Mouse (Mus musculus) hindbrain, embryonic 11.5 days (tissue): ENCODE results near the gene Eef1g. TPM values are rescaled to one million over a fixed set of nuclear protein-coding genes. Genes with fewer than 3 reads are reported as not detected.
A peak's percentile ranks its signal among the peaks of the same experiment; 100 is the strongest.

ENCODE experiments used
- ATAC-seq: fragments of 200-750 bp; cut with Nextera tagmentation; 2 replicates; pipeline ENCODE4 v1.8.0; 2017; ENCODE audit warnings: mild to moderate bottlenecking, moderate TSS enrichment, moderate library complexity; ENCODE audit not compliant: low FRiP score
- DNase-seq: peaks from one replicate; pipeline ENCODE4 v3.0.0-alpha.2; 2015; ENCODE audit warnings: low spot score
- H3K27ac ChIP-seq: fragments of 300-500 bp; sonication (generic); 2 replicates; pipeline ENCODE4 v1.5.1; 2014; ENCODE audit warnings: mild to moderate bottlenecking, low read depth, low read length
- H3K27me3 ChIP-seq: fragments of 300-500 bp; sonication (generic); 2 replicates; pipeline ENCODE4 v1.6.1; 2014; ENCODE audit warnings: mild to moderate bottlenecking, low read length, moderate library complexity, mixed read lengths; ENCODE audit not compliant: control insufficient read depth, insufficient read depth
- H3K36me3 ChIP-seq: fragments of 300-500 bp; sonication (generic); 2 replicates; pipeline ENCODE4 v1.6.1; 2014; ENCODE audit warnings: mild to moderate bottlenecking, low read length, moderate library complexity, mixed read lengths; ENCODE audit not compliant: control insufficient read depth, insufficient read depth
- H3K4me1 ChIP-seq: fragments of 300-500 bp; sonication (generic); replicated peaks from 2 replicates; pipeline ENCODE4 v1.6.1; 2014; ENCODE audit warnings: low read length, mixed read lengths; ENCODE audit not compliant: control insufficient read depth, insufficient read depth
- H3K4me2 ChIP-seq: fragments of 300-500 bp; sonication (generic); replicated peaks from 2 replicates; pipeline ENCODE4 v1.6.1; 2014; ENCODE audit warnings: mild to moderate bottlenecking, low read depth, low read length
- H3K4me3 ChIP-seq: fragments of 300-500 bp; sonication (generic); 2 replicates; pipeline ENCODE4 v1.5.1; 2014; ENCODE audit warnings: low read depth, low read length
- H3K9ac ChIP-seq: fragments of 300-500 bp; sonication (generic); 2 replicates; pipeline ENCODE4 v1.6.1; 2014; ENCODE audit warnings: low read depth, low read length
- H3K9me3 ChIP-seq: fragments of 300-500 bp; sonication (generic); 2 replicates; pipeline ENCODE4 v1.6.1; 2016; ENCODE audit warnings: low read length; ENCODE audit not compliant: control insufficient read depth
- WGBS: fragments of 180-500 bp; shearing (Covaris S2); extraction: QIAGEN DNeasy Blood & Tissue Kit; methylation state at CpG from one replicate; pipeline ENCODE4 v1.1.7; 2014; 5-methylcytosine and 5-hydroxymethylcytosine counted together
- polyA plus RNA-seq: library from polyadenylated mRNA; unstranded; fragments of >200 nt; fragmentation: Nextera tagmentation; extraction: Ambion mirVana; gene quantifications from 2 replicates; pipeline ENCODE4 v1.2.1, GENCODE M21; 2014

The Eef1g gene
- 462 and 475 TPM in 2 replicates for polyA plus RNA-seq

- peak; percentile 99 for ATAC-seq
- H3K27me3 ChIP-seq = no peaks in the 10 kb centered on the region
- H3K4me1 ChIP-seq = peaks cover 3% of the 10 kb centered on the region; the same call in 1 of the 2 replicates
- no peaks in the 10 kb centered on the region for H3K9me3 ChIP-seq
- peak within 1 kb of the TSS; percentile 82 for H3K4me2 ChIP-seq
- peak; percentile 98 for DNase-seq
- H3K4me3 ChIP-seq = peak within 1 kb of the TSS; percentile 86
- 1% methylated on average over 52 of the region's 52 CpGs for WGBS
- H3K27ac ChIP-seq = peak within 1 kb of the TSS; percentile 74
- peak within 1 kb of the TSS; percentile 88 for H3K9ac ChIP-seq
- peaks cover 24% of the 10 kb centered on the region for H3K36me3 ChIP-seq
Measured at GRCm38 (mm10) chr19:8966590-8967372, at the start of gene Eef1g. Gene Eef1g, plus strand, starts transcription at chr19:8967041.

GRCm38 (mm10) chr19:8919000-8919399 is 47.8 kb upstream of the Eef1g start:
- WGBS = 93% methylated on average over 3 of the region's 3 CpGs
- ATAC-seq = no peak

GRCm38 (mm10) chr19:8919684-8920072 is 47.2 kb upstream of the Eef1g start:
- Histone ChIP-seq H3K27ac (0 out of 2 replicates have a peak overlapping the region, but pooled peaks have one; percentile 80), H3K4me1 (no peaks in the 10 kb centered on the region; the same call in 1 of the 2 replicates), H3K9me3 (no peaks in the 10 kb centered on the region), H3K9ac (peak overlapping the region; percentile 77), H3K27me3 (no peaks in the 10 kb centered on the region), H3K36me3 (peaks cover 6% of the 10 kb centered on the region; the same call in 1 of the 2 replicates), H3K4me2 (peak overlapping the region; percentile 74), H3K4me3 (peak overlapping the region; percentile 84; the same call in 1 of the 2 replicates)
- DNase-seq = no peak
- WGBS = 72% methylated on average over 6 of the region's 6 CpGs
- no peak for ATAC-seq

More at GRCm38 (mm10) chr19:8919000-8919399, 47.8 kb upstream of the Eef1g start:
- H3K27ac ChIP-seq = no peak overlapping the region
- H3K9ac ChIP-seq = no peak overlapping the region
- no peaks in the 10 kb centered on the region for H3K9me3 ChIP-seq
- no peaks in the 10 kb centered on the region; the same call in 1 of the 2 replicates for H3K4me1 ChIP-seq
- H3K4me3 ChIP-seq = no peak overlapping the region
- H3K4me2 ChIP-seq = no peak overlapping the region
- H3K27me3 ChIP-seq = no peaks in the 10 kb centered on the region
- peaks cover 9% of the 10 kb centered on the region; the same call in 1 of the 2 replicates for H3K36me3 ChIP-seq
- DNase-seq = no peak

- DNase-seq = peak; percentile 95
- ATAC-seq = peak; percentile 98
- WGBS = 3% methylated on average over 41 of the region's 50 CpGs
- peak within 1 kb of the TSS; percentile 74 for H3K4me2 ChIP-seq
- H3K27ac ChIP-seq = peak within 1 kb of the TSS; percentile 80
- H3K27me3 ChIP-seq = no peaks in the 10 kb centered on the region
- H3K9me3 ChIP-seq = no peaks in the 10 kb centered on the region
- no peaks in the 10 kb centered on the region; the same call in 1 of the 2 replicates for H3K4me1 ChIP-seq
- peak within 1 kb of the TSS; percentile 77 for H3K9ac ChIP-seq
- peaks cover 4% of the 10 kb centered on the region; the same call in 1 of the 2 replicates for H3K36me3 ChIP-seq
- peak within 1 kb of the TSS; percentile 84 for H3K4me3 ChIP-seq
Measured at GRCm38 (mm10) chr19:8920073-8920736, 46.6 kb upstream of the Eef1g start, which contains the start of gene B3gat3. Gene B3gat3, plus strand, starts transcription at chr19:8920374.

- no peaks in the 10 kb centered on the region for H3K27me3 ChIP-seq
- H3K4me3 ChIP-seq = peak overlapping the region; percentile 84
- H3K27ac ChIP-seq = peak overlapping the region; percentile 80; the same call in 1 of the 2 replicates
- DNase-seq (peak; percentile 52), ATAC-seq (peak; percentile 47; the same call in 1 of the 2 replicates)
- H3K4me2 ChIP-seq = peak overlapping the region; percentile 74
- H3K36me3 ChIP-seq = peaks cover 4% of the 10 kb centered on the region; the same call in 1 of the 2 replicates
- 2% methylated on average over 6 of the region's 6 CpGs for WGBS
- H3K9me3 ChIP-seq = no peaks in the 10 kb centered on the region
- peak overlapping the region; percentile 77 for H3K9ac ChIP-seq
- no peaks in the 10 kb centered on the region; the same call in 1 of the 2 replicates for H3K4me1 ChIP-seq
Measured at GRCm38 (mm10) chr19:8920836-8921291, 46.0 kb upstream of the Eef1g start.

GRCm38 (mm10) chr19:8921741-8922140 is 45.1 kb upstream of the Eef1g start:
- Histone ChIP-seq H3K4me3 (no peak overlapping the region), H3K4me1 (no peaks in the 10 kb centered on the region; the same call in 1 of the 2 replicates), H3K9me3 (no peaks in the 10 kb centered on the region), H3K4me2 (peak overlapping the region; percentile 74), H3K27me3 (no peaks in the 10 kb centered on the region), H3K36me3 (no peaks in the 10 kb centered on the region), H3K9ac (0 out of 2 replicates have a peak overlapping the region, but pooled peaks have one; percentile 4), H3K27ac (no peak overlapping the region)
- ATAC-seq (no peak), DNase-seq (no peak)
- 73% methylated on average over 9 of the region's 9 CpGs for WGBS

- Histone ChIP-seq H3K36me3 (no peaks in the 10 kb centered on the region), H3K4me1 (no peaks in the 10 kb centered on the region), H3K9me3 (no peaks in the 10 kb centered on the region), H3K4me3 (no peak overlapping the region), H3K27me3 (no peaks in the 10 kb centered on the region), H3K9ac (no peak overlapping the region), H3K27ac (no peak overlapping the region), H3K4me2 (no peak overlapping the region)
- ATAC-seq (no peak), DNase-seq (no peak)
- 82% methylated on average over 2 of the region's 2 CpGs for WGBS
Measured at GRCm38 (mm10) chr19:8926766-8927165, 40.1 kb upstream of the Eef1g start.

GRCm38 (mm10) chr19:8927891-8928525 is 38.8 kb upstream of the Eef1g start:
- ATAC-seq (no peak), DNase-seq (no peak)
- Histone ChIP-seq H3K4me3 (no peak overlapping the region), H3K27ac (no peak overlapping the region), H3K36me3 (no peaks in the 10 kb centered on the region), H3K4me1 (no peaks in the 10 kb centered on the region), H3K9ac (no peak overlapping the region), H3K27me3 (no peaks in the 10 kb centered on the region), H3K9me3 (no peaks in the 10 kb centered on the region), H3K4me2 (no peak overlapping the region)
- 90% methylated on average over 12 of the region's 12 CpGs for WGBS
